In genomic region chr7:99917320-99917844, GRCm38 (mm10) we compare ENCODE assay signal across 8 mouse cellular contexts. TPM values are rescaled to one million over a fixed set of nuclear protein-coding genes. Genes with fewer than 3 reads are reported as not detected.
DNase-seq lines count a peak whose midpoint lies in the region; ATAC-seq and TF ChIP-seq lines count a peak whose summit lies in the region.

No protein-coding gene starts in this region.

- TF ChIP-seq CTCF in stomach, postnatal 0 days (IDR thresholded peaks at IDR 0.05; ENCODE audit: low read depth), result no peak

- peak; percentile 81 to 90 for DNase-seq in cerebellum, postnatal 10 days
- peak; percentile 20 for DNase-seq in gastrocnemius, adult 18-20 months (ENCODE audit: low spot score)
- peak; percentile 56 for DNase-seq in limb, embryonic 11.5 days (ENCODE audit: low spot score)
- peak; percentile 41 for DNase-seq in stomach, postnatal 0 days (ENCODE audit: low spot score)

- no peaks in the 10 kb centered on the region for H3K9me3 ChIP-seq in erythroblast, embryonic 14.5 days (ENCODE audit: control insufficient read depth, low read length)
- H3K9me3 ChIP-seq in intestine, embryonic 16.5 days (ENCODE audit: control insufficient read depth, low read length), result no peaks in the 10 kb centered on the region
- no peaks in the 10 kb centered on the region for H3K9me3 ChIP-seq in limb, embryonic 11.5 days (ENCODE audit: control insufficient read depth, low read length)
- H3K9me3 ChIP-seq in midbrain, embryonic 13.5 days, result no peaks in the 10 kb centered on the region
- no peaks in the 10 kb centered on the region for H3K9me3 ChIP-seq in stomach, postnatal 0 days (ENCODE audit: control insufficient read depth, low read length)

- H3K27me3 ChIP-seq in erythroblast, embryonic 14.5 days (ENCODE audit: control insufficient read depth), result peaks cover 51% of the 10 kb centered on the region
- H3K27me3 ChIP-seq in intestine, embryonic 16.5 days (replicated peaks; ENCODE audit: control insufficient read depth, insufficient read depth, low read length), result 0 out of 2 replicates have a peak, but pooled peaks cover 8% of the 10 kb centered on the region
- peaks cover 8% of the 10 kb centered on the region for H3K27me3 ChIP-seq in limb, embryonic 11.5 days (ENCODE audit: control insufficient read depth, insufficient read depth, low read length)
- H3K27me3 ChIP-seq in midbrain, embryonic 13.5 days, result peaks cover 24% of the 10 kb centered on the region
- H3K27me3 ChIP-seq in stomach, postnatal 0 days (ENCODE audit: control insufficient read depth, insufficient read depth, low read length), result no peaks in the 10 kb centered on the region

- no peak for ATAC-seq in erythroblast, adult 5-6 weeks (replicated peaks; ENCODE audit: low FRiP score, poor library complexity, severe bottlenecking)
- ATAC-seq in intestine, embryonic 16.5 days, result peak; percentile 64
- ATAC-seq in limb, embryonic 11.5 days (ENCODE audit: insufficient number of reproducible peaks, low FRiP score, low TSS enrichment, low read depth), result 0 out of 2 replicates have a peak, but pooled peaks have one; percentile 54
- peak; percentile 75 for ATAC-seq in midbrain, embryonic 13.5 days
- peak; percentile 46 for ATAC-seq in stomach, postnatal 0 days (ENCODE audit: low FRiP score, low TSS enrichment)

- H3K36me3 ChIP-seq in erythroblast, embryonic 14.5 days (ENCODE audit: control insufficient read depth), result no peaks in the 10 kb centered on the region; the same call in 1 of the 2 replicates
- H3K36me3 ChIP-seq in intestine, embryonic 16.5 days (ENCODE audit: control insufficient read depth, insufficient read depth, low read length), result no peaks in the 10 kb centered on the region
- no peaks in the 10 kb centered on the region for H3K36me3 ChIP-seq in limb, embryonic 11.5 days (ENCODE audit: control insufficient read depth, insufficient read depth, low read length)
- H3K36me3 ChIP-seq in midbrain, embryonic 13.5 days, result peaks cover 10% of the 10 kb centered on the region
- H3K36me3 ChIP-seq in stomach, postnatal 0 days (ENCODE audit: control insufficient read depth, insufficient read depth, low read length), result no peaks in the 10 kb centered on the region

- WGBS in intestine, embryonic 16.5 days, result 2% methylated on average over 36 of the region's 36 CpGs
- 2% methylated on average over 36 of the region's 36 CpGs for WGBS in limb, embryonic 11.5 days
- 1% methylated on average over 36 of the region's 36 CpGs for WGBS in midbrain, embryonic 13.5 days
- WGBS in stomach, postnatal 0 days, result under 1% methylated on average over 36 of the region's 36 CpGs

- H3K9ac ChIP-seq in intestine, embryonic 16.5 days (ENCODE audit: low read depth, low read length), result peak overlapping the region; percentile 63
- peak overlapping the region; percentile 47; the same call in 1 of the 2 replicates for H3K9ac ChIP-seq in limb, embryonic 11.5 days (ENCODE audit: low read length)
- peak overlapping the region; percentile 43; the same call in 1 of the 2 replicates for H3K9ac ChIP-seq in midbrain, embryonic 13.5 days (replicated peaks)
- H3K9ac ChIP-seq in stomach, postnatal 0 days (ENCODE audit: low read length), result peak overlapping the region; percentile 55

- H3K4me1 ChIP-seq in erythroblast, embryonic 14.5 days (ENCODE audit: control insufficient read depth), result peaks cover 2% of the 10 kb centered on the region; the same call in 1 of the 2 replicates
- peaks cover 14% of the 10 kb centered on the region for H3K4me1 ChIP-seq in intestine, embryonic 16.5 days (ENCODE audit: control insufficient read depth, insufficient read depth, low read length)
- peaks cover 8% of the 10 kb centered on the region for H3K4me1 ChIP-seq in limb, embryonic 11.5 days (ENCODE audit: control insufficient read depth, insufficient read depth, low read length)
- H3K4me1 ChIP-seq in midbrain, embryonic 13.5 days (replicated peaks), result peaks cover 22% of the 10 kb centered on the region
- H3K4me1 ChIP-seq in stomach, postnatal 0 days (replicated peaks; ENCODE audit: control insufficient read depth, insufficient read depth), result peaks cover 8% of the 10 kb centered on the region

- no peak overlapping the region for H3K27ac ChIP-seq in intestine, embryonic 16.5 days (ENCODE audit: low read length)
- no peak overlapping the region for H3K27ac ChIP-seq in limb, embryonic 11.5 days (replicated peaks; ENCODE audit: low read depth, low read length)
- no peak overlapping the region for H3K27ac ChIP-seq in midbrain, embryonic 13.5 days
- H3K27ac ChIP-seq in stomach, postnatal 0 days (replicated peaks), result no peak overlapping the region

- TF ChIP-seq EP300 in stomach, postnatal 0 days (optimal IDR thresholded peaks at IDR 0.05), result no peak

- H3K4me2 ChIP-seq in intestine, embryonic 16.5 days (ENCODE audit: low read depth, low read length), result peak overlapping the region; percentile 85
- H3K4me2 ChIP-seq in limb, embryonic 11.5 days (ENCODE audit: low read depth, severe bottlenecking), result peak overlapping the region; percentile 87
- H3K4me2 ChIP-seq in midbrain, embryonic 13.5 days (replicated peaks), result peak overlapping the region; percentile 62
- H3K4me2 ChIP-seq in stomach, postnatal 0 days (replicated peaks; ENCODE audit: low read depth), result peak overlapping the region; percentile 80

- H3K4me3 ChIP-seq in erythroblast, embryonic 14.5 days (replicated peaks), result peak overlapping the region; percentile 8
- H3K4me3 ChIP-seq in intestine, embryonic 16.5 days (ENCODE audit: low read length), result peak overlapping the region; percentile 45
- peak overlapping the region; percentile 35 for H3K4me3 ChIP-seq in limb, embryonic 11.5 days (ENCODE audit: low read depth, low read length)
- peak overlapping the region; percentile 36 for H3K4me3 ChIP-seq in midbrain, embryonic 13.5 days (replicated peaks)
- H3K4me3 ChIP-seq in stomach, postnatal 0 days (ENCODE audit: low read depth, low read length), result peak overlapping the region; percentile 38

RNA-seq across cellular contexts. Expression of gene Spcs2, which starts 54.1 kb away (rescaled TPM):
- polyA plus RNA-seq in erythroblast, embryonic 14.5 days (2012), result 2.5 and 5.9 TPM in 2 replicates
- total RNA-seq in erythroblast, adult 5-6 weeks (2015; ENCODE audit: low replicate concordance), result 58.4 and 63.5 TPM in 2 replicates
- total RNA-seq in erythroblast, adult 5-6 weeks (2017; ENCODE audit: low replicate concordance), result 51.9 and 60.6 TPM in 2 replicates
- total RNA-seq in gastrocnemius, adult 18-20 months (2021), result 10 to 100 TPM; 78.8 to 79.8 TPM
- polyA plus RNA-seq in intestine, embryonic 16.5 days (2015; fragmentation: Nextera tagmentation; extraction: Ambion mirVana), result 393 and 423 TPM in 2 replicates
- 345 and 352 TPM in 2 replicates for polyA plus RNA-seq in limb, embryonic 11.5 days (2014; fragmentation: Nextera tagmentation; extraction: Ambion mirVana)
- polyA plus RNA-seq in midbrain, embryonic 13.5 days (2015; fragmentation: Nextera tagmentation; extraction: Ambion mirVana), result 326 and 337 TPM in 2 replicates
- polyA plus RNA-seq in stomach, postnatal 0 days (2015; fragmentation: Nextera tagmentation; extraction: Ambion mirVana), result 289 and 308 TPM in 2 replicates

RNA-seq across cellular contexts. Expression of gene Xrra1, which starts 58.5 kb away (rescaled TPM):
- 0.03 TPM in 1 of 2 replicates, not detected in the other for polyA plus RNA-seq in erythroblast, embryonic 14.5 days (2012)
- not detected in 2 replicates for total RNA-seq in erythroblast, adult 5-6 weeks (2015; ENCODE audit: low replicate concordance)
- not detected in 2 replicates for total RNA-seq in erythroblast, adult 5-6 weeks (2017; ENCODE audit: low replicate concordance)
- total RNA-seq in gastrocnemius, adult 18-20 months (2021), result 1 to 10 TPM in 1 of 2 experiments, under 1 TPM in 1; 0.66 to 1.2 TPM
- 0.11 and 0.12 TPM in 2 replicates for polyA plus RNA-seq in intestine, embryonic 16.5 days (2015; fragmentation: Nextera tagmentation; extraction: Ambion mirVana)
- 0.21 and 0.36 TPM in 2 replicates for polyA plus RNA-seq in limb, embryonic 11.5 days (2014; fragmentation: Nextera tagmentation; extraction: Ambion mirVana)
- polyA plus RNA-seq in midbrain, embryonic 13.5 days (2015; fragmentation: Nextera tagmentation; extraction: Ambion mirVana), result 0.62 and 0.79 TPM in 2 replicates
- polyA plus RNA-seq in stomach, postnatal 0 days (2015; fragmentation: Nextera tagmentation; extraction: Ambion mirVana), result 0.08 and 0.27 TPM in 2 replicates

Comparison
In these comparisons a context has a peak if more than half of its experiments do, and no peak if none do; other contexts are left out.
1. DNase-seq: peak in every context shown above with its lines; median percentile 86 in cerebellum, postnatal 10 days; 56 in limb, embryonic 11.5 days; 41 in stomach, postnatal 0 days; 20 in gastrocnemius, adult 18-20 months.
2. RNA of gene Spcs2, which starts 54.1 kb away (polyA plus RNA-seq): 393 to 423 TPM in intestine, embryonic 16.5 days, 345 to 352 TPM in limb, embryonic 11.5 days, 326 to 337 TPM in midbrain, embryonic 13.5 days and 289 to 308 TPM in stomach, postnatal 0 days; 2.5 to 5.9 TPM in erythroblast, embryonic 14.5 days; every median in the first group is over 10 times any median in the second.
3. Peak in every context shown above with its lines, with median percentiles within 50 percentile points of each other: H3K4me3 ChIP-seq, H3K4me2 ChIP-seq and H3K9ac ChIP-seq.